Mouse (Mus musculus) lung, postnatal 0 days (tissue): ENCODE results near the gene Dthd1.

Source experiments
- CTCF ChIP-seq: IDR thresholded peaks from 2 replicates; pipeline ENCODE4 v1.5.1; 2016; ENCODE audit warnings: antibody characterized with exemption, mild to moderate bottlenecking
- EP300 ChIP-seq: IDR thresholded peaks from 2 replicates; pipeline ENCODE4 v1.6.1; 2016; ENCODE audit warnings: antibody characterized with exemption, mild to moderate bottlenecking, control low read depth

GRCm38 (mm10) chr5:62851337-62851736, 37.7 kb downstream of the Dthd1 start:
- no peak for TF ChIP-seq CTCF
- no peak for TF ChIP-seq EP300
